Mouse (Mus musculus): ENCODE data around the gene Stk17b.
"Not testable (repeated sequence)": the region's sequence is repeated elsewhere in the genome, so short reads cannot be mapped to it uniquely, and the experiment has no call there.

Gene Stk17b

DNA sequence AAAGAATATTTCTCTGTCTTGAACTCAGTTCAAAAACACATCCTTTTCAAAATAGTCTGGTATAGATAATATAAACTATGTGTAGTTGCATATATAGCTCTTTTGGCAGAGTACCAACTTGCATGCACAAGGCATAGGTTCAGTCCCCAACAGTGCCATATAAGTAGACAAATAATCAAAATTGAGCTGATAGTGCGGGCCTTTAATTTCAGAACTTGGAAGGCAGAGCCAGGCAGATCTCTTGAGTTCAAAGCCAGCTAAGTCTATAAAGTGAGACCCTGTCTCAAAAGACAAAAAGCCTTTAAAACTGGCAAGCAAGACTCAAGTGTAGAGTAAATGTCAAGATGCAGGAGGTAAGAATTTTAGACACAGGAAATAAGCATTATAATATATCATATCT, 2.1 kb downstream of the Stk17b start:
- intact Hi-C loops (cut with DNase I): no loop called here

DNA sequence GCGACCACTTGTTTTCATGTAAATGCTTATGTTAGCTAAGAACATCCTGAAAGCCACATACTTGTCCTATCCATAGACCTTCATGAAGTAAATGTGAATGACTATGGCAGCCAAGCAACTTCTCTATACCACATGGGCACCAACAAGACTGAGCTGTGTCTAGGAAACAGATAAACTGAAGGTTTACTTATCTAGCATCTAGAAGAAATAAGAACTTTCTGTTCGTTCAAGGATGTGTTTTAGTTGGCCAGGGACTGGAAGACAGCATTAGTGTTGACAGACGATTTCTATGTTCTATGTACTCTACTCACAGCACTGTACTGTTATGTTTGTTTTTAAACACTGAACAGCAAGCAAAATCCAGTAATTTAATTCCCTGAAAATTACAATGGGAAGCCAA, 2.9 kb downstream of the Stk17b start:
- intact Hi-C loops (cut with DNase I): no loop called here

DNA sequence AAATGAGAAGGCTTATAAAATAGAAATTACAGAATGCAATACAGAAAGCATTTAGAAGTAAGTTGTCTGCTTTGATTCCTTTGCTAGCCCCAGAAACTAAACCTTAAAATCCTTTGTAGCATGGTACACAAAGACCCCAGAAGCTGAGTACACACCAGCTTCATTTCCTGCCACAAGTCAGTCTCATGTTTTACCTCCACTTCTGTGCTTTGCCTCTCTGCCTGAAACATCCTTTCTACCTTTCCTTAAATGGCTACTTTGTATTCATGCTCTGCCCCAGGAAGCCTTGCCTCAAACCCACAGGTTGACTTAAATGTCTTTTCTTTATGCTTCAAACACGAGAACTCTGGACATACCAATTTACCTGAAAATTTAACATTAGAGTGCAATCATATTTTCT, 3.7 kb downstream of the Stk17b start:
- intact Hi-C loops (cut with DNase I): no loop called here

DNA sequence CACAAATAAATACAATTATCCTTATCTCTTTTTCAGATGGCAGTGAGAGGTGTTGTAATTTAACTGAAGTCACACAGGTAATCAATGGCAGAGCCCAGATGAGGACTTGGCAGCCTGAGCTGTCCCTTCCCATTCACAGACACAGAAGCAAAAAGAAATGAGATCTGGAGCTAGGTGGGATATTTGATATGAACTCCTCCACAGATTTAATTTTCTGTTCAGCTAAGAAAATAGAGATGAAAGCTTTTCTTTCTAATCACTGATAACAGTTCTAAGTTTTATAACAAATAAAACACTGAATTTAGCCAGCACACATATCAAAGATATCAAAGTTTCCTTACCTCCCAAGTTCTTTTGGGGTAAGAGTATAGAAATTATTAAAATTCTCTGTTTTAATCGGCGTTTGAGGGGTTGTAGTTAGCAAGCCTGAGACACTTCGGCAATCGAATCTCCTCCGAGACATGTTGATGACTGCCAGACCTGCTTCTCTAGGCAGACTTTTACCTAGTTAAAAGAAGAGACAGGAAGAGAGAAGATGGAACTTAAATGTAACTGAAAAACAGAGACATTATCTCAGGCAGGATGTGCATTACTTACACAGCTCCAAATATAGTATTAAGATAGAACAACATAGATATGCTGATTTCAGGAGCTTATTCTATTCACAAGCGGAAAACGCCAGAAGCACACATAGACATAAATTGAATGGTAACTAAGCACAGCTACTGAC, 8.7 kb downstream of the Stk17b start:
- intact Hi-C loops (cut with DNase I): no loop called here

DNA sequence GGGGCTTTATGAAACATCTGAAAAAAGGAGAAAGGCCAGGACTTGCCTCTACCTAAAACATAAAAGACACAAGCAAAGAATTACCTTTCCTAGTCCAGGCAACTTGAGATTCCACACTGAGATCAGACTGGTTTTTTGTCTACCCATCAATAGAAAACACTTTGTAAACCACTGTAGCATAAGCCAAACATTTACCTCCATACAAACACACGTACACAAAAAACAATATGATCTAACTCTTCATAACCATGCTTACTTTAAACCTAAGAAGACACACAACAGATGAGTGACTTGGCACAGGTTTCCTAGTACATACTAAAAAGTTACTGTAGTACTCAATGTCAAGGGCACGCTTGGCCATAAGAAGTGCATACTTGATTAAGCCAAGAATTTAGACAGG, 9.5 kb downstream of the Stk17b start:
- intact Hi-C loops (cut with DNase I): no loop called here

DNA sequence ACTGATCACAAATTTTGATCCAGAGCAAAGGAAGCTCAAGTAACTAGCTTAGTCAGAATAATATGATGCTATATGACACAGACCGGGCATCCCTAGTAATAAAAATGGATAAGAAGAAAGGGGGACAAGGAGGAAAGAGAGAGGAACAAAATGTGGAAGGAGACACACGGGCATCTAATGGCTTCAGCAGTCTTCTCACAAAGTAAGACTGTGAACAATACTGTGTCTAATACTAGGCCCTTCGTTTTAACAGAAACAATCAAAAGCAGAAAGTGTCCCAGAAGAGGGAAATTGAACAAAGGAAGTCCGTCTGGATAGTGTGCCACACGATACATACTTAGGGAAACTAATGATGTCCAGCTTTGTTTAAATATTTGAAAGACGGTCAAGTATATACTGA, 10.0 kb downstream of the Stk17b start:
- intact Hi-C loops (cut with DNase I): no loop called here

DNA sequence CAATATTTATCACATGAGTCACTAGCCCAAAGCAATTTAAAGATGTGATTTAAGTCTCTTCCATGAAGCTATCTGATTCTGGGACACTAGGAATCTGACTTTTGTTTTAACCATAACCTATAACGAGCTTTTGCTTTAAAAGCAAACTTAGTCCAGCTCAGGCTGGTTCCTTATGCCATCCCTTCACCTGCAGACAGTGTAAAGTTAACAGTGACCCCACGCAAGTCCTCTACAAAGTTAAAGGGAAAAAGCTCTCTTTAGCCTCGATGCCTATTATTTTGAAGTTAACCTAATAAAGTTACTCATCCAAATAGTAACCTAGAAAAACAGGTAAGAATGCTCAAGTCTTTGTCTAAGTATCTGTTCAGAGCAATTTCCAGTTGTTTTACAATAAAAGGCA, 10.5 kb downstream of the Stk17b start:
- intact Hi-C loops (cut with DNase I): no loop called here

DNA sequence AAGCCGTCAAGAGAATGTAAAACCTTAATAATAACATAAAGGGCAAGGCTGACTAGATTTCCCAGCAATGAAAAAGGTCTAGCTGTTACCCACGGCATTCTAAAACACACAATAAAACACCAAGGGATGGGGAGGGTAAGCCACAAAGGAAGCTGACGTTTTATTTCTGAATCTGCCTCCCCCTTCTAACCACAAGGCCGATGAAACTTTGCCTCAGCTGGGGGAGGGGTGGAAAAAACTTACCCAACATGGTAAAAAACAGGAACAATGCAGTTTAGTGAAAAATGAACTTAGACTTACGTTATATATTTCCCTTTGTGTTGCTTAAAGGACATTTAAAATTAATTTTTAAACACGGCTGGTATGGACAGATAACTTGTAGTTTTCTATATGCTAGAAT, 11.0 kb downstream of the Stk17b start:
- intact Hi-C loops (cut with DNase I): no loop called here

DNA sequence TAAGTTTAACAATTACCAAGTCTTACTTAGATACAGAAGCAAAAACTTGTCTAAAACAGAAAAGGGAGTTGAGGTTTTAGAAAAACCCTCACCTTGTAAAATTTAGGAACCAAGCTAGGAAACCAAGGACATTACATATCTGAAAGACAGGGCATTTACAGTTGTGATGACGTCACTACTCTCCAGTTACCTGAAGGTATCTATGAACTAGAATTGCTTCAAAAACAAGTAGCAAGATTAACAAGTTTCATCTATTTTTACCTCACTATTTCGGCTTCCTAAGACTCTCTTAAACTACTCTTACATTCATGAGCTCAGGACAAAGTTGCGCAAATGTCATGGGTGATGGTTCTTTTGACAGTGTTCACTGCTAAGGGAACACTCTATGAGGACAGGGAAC, 12.1 kb downstream of the Stk17b start:
- intact Hi-C loops (cut with DNase I): no loop called here

DNA sequence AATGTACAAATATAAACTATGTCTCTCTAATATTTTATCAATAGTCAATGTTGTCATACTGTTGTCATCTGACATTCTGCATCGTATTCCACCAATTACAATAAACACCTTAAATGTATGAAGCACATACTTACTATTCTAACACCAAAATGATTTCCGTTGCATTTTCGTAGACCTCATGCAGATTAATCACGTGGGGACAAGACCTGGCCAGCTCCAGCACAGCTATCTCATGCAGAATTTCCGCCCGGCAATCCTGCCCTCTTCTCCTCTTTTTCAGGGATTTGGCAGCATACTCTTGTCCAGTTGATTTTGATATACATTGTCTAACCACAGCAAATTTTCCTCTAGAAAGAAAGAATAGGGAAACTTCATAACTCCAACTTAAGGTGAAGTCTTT, 13.5 kb downstream of the Stk17b start:
- intact Hi-C loops (cut with DNase I): no loop called here

DNA sequence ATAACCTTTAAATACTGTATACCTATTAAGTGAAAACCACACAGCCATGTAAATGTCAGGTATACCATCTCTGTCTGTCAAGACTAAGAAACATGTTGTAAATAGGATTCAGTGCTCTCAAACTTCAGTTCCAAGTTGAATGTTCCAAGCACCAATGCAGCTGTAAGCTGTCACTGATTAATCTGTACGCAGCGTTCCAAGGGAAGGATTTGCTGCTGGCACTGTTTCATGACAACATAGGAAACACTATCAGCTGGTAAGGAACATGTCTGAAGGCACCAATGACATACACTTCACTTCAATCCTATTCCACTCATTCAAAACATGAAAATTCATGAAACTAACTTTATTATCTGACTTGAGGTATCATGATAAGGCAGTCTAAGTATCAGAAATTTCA, 18.9 kb downstream of the Stk17b start:
- intact Hi-C loops (cut with DNase I): no loop called here

DNA sequence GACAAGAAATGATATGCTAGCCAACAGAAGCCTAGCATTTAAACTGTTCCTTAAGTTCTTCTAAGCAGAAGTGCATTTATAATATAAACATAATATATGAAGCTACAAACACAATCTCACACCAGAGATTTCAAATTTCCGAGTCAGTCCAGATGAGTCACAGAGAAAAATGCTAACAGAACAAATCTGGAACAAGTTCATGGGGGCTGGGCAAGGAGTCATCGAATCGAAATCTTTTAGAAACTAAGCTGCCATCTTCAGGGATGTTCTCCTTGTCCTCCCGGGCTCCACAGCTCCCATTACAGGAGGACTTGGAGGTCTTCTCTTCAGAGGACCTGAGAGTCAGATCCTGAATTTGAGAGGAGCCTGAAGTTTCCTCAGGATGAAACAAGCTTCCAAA, 27.7 kb downstream of the Stk17b start:
- intact Hi-C loops (cut with DNase I): no loop called here

DNA sequence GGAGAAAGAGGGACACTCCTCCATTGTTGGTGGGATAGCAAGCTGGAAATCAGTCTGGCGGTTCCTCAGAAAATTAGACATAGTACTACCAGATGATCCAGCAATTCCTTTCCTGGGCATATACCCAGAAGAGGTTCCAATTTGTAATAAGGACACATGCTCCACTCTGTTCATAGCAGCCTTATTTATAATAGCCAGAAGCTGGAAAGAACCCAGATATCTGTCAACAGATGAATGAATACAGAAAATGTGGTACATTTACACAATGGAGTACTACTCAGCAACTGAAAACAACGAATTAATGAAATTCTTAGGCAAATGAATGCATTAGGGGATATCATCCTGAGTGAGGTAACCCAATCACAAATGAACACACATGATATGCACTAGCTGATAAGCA, 31.5 kb downstream of the Stk17b start:
- intact Hi-C loops (cut with DNase I): not testable (repeated sequence)

DNA sequence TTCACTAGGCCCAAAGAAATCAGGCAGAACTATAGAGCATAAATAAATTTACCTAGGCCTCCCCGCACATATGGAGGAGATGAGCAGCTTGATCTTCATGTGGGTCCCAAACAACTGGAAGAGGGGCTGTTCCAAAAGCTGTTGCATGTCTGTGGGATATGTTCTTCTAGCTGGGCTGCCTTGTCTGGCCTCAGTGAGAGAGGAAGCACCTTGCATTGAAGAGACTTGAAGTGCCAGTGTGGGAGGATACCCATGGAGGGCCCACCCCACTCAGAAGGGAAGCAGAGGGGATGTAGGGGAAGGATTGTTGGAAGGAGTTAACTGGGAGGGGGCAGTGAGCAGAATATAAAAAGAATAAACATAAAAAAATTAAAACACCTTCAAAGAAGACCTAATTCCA, 33.9 kb downstream of the Stk17b start:
- intact Hi-C loops (cut with DNase I): no loop called here

DNA sequence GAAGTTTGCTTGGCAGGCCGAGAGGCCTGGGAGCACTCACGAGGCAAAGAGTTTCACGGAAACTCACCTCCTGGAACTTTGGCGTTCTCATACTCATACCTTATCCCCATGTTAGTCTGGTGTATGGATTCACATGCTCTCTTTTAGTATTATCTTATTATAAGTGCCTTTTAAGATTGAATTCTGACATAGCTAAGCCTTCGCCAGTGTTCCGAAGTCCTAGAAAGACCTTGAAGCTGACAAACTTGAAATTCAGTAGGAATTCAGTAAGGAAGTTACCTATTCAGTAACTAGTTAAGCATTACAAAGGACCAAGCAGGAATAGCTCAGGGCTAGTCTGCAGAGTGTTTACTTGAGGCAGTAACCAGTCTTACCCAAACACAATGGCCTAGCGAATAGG, 34.3 kb downstream of the Stk17b start:
- intact Hi-C loops (cut with DNase I): not testable (repeated sequence)

DNA sequence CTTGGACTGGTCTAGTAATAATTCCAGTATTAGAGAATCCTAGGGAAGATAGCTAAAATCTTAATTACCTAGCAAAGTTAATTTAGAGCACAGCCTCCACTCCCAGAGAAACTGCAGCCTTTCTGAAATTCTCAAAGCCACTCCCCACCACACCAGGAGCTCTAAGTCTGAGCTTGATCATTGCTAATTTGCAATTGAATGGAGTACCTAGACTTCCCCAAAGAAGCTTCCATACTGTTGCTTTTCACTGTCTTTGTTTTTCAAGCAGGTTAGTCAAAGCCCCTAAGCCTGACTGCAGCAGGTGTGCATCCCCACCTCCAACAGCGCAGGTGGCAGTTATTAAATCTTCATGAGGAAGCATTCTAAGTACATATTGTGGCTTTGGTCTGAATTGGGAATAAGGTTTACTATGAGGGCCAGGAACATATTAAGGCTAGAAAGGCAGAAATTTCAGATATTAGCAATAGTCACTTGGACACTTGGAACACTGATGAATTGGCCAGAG, 35.1 kb downstream of the Stk17b start:
- intact Hi-C loops (cut with DNase I): not testable (repeated sequence)

DNA sequence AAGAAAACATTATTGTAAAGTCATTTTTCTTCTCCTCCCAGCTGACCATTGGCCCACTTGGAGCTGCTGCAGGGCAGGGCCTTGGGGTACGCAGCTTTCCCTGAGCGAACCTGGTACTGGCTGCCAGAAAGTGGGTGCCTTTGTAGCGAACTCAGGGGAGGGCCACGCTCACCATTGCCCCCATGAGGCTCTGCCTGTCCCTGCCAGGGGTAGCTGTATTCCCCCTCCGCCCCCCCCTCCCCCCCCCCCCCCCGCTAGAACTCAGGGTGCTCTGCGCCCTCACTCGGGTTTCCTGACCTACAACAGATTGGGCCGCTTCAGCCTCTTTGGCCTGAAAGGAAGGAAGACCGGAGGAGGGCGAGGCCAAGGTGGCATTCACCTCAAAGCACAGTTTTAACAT, 36.5 kb downstream of the Stk17b start:
- intact Hi-C loops (cut with DNase I): no loop called here

DNA sequence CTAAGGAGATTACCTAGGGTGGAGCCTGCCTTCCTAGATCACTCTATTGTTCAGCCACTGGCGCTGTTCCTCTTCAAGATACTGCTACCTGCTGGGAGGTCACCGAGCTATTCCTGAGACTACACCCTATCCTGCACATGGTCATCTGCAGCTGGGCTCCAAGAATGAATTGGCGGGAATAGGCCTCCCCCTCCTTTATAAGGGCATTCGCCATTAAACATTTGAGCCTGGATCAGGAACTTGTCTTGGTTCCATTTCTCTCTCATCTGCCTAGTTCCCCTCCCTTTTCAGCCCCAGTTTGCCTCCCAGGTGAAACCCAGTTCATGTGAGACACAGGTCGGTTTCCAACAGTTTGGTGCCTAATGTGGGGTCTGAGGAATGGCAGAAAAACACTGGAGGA, 39.0 kb downstream of the Stk17b start:
- intact Hi-C loops (cut with DNase I): no loop called here

DNA sequence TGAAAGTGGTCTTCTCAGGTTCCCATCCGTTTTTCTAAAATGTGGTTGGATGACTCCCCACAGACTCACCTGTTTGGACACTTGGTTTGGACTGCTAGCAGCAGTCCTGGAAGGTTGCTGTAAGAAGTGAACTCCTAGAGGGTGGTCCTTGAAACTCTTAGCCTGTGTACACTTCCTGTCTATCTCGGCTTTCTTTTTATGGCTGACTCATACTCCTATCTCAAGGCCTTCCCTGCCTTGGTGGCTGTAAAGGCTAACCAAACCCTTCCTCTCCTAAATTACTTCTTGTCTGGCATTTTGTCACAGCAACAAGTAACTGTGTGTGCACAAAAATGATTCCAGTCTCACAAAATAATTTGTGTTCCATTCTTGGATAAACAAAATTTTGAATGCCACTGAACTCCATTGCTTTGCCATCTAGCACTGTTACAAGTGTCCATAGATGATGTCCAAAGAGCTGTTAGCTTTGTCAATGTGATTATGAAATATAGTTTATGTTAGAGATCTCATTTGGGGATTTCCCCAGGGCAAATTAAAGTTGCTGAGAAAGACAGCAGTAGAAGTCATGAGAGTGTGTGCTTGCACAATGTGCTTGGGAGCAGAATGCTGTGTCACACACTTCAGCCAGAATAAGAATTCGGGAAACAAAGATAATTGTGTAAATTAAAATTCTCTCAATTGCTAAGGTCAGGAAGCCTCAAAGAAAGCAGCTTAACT, 43.1 kb downstream of the Stk17b start:
- intact Hi-C loops (cut with DNase I): no loop called here

DNA sequence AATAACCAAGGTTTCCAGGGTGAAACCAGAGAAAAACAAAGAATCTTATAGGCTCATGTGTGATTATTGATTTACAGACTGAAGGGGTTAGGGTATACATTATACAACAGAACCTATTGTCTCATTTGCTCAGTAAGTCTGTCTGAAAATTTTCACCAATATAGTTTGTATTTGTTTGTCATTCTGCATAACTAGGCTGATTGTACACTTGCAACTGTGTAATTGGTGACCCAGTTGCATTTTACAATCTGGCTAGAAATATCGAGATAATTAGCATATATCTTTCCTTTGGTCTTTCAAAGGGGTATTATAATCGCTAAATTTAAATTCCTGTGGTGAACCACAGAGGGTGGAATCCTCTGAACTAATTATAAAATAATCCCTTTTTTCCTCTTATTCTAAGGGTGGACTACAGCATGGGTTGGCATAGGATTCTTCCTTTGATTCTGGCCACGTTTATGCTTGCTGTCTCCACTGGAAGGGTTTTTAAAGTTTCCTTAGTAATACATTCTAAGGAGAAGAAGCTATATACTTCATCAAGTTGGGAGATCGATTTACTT, 44.2 kb downstream of the Stk17b start:
- intact Hi-C loops (cut with DNase I): no loop called here

DNA sequence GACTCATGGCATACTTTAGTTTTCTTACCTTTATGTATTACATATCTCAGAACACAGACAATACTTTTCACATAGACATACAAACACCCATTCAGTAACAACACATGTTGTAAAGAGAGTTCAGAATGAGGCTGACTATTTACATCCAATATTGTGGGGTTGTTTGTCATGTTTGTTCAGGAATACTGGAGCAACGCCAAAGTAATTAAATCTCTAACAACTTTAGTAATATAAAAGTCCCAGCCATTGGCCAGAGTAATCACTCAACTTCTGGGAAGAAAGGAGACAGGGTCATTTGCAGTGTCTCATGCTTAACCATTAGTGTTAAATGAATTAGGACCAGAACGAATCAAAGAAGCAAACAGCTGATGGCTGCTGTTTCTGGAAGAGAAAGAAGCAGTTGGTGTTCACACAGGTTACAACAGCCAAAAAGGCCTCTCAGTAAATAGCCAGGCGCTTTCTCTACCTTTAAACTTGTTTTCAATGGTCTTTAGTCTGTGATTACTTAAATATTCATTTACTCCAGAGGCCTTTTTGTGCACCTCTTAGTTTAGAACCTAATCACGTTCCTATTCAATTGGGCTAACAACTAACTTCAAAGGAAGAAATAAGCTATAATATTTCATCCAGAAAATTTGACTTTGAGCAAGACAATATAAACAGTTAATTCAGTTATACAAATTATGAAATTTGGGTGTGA, 44.8 kb downstream of the Stk17b start:
- intact Hi-C loops (cut with DNase I): not testable (repeated sequence)

DNA sequence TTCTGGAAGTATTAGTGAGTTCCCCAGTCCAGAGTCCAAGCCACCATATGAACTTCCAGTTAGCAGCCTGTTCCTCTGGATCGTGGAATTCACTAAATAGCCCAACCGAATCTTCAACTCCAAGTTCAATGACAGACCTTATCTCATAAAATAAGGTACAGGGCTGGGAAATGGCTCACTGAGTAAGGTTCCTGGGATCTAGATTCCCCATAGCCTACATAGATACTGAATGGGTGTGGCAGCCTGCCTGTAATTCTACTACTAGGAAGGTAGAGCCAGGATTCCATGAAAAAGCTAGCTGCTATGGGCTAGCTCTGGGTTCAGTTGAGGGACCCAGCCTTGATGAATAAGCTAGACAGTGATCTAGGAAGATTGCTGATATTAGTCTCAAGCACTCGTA, 48.4 kb downstream of the Stk17b start:
- intact Hi-C loops (cut with DNase I): no loop called here
